Mouse (Mus musculus) CH12.LX (cell line): ENCODE data around the gene Cnpy1. TPM values are rescaled to one million over a fixed set of nuclear protein-coding genes. Genes with fewer than 3 reads are reported as not detected.

ENCODE experiments used
- DNase-seq: peaks from one replicate; pipeline ENCODE4 v3.0.0-alpha.2; 2013; ENCODE audit errors: extremely low read depth
- H3K27ac ChIP-seq: 2 replicates; pipeline ENCODE4 v1.5.1; 2012; ENCODE audit warnings: low read depth, mild to moderate bottlenecking, control low read depth, moderate library complexity; ENCODE audit not compliant: insufficient read depth
- H3K27me3 ChIP-seq: replicated peaks from 2 replicates; pipeline ENCODE3; 2012; ENCODE audit warnings: inconsistent platforms
- H3K36me3 ChIP-seq, 2 experiments: replicated peaks in 1 of 2; 2 replicates each; pipeline versions ENCODE3 to v1.6.1; 2012; ENCODE audit warnings: inconsistent platforms in 1 of 2, low read length in 1 of 2, mild to moderate bottlenecking in 1 of 2, mixed read lengths in 1 of 2, moderate library complexity in 1 of 2; ENCODE audit not compliant: control insufficient read depth in 1 of 2, insufficient read depth in 1 of 2
- H3K4me1 ChIP-seq, 2 experiments: 2 replicates each; pipeline ENCODE4 v1.6.1; 2012; ENCODE audit warnings: inconsistent platforms in 1 of 2, moderate library complexity in 1 of 2; ENCODE audit not compliant: insufficient read depth in 2 of 2, control insufficient read depth in 1 of 2
- H3K4me2 ChIP-seq: 2 replicates; pipeline ENCODE4 v1.6.1; 2012; ENCODE audit warnings: low read depth, mild to moderate bottlenecking, control low read depth; ENCODE audit not compliant: poor library complexity, insufficient read depth, severe bottlenecking
- H3K4me3 ChIP-seq, 3 experiments: fragments of 150-350 bp in 1 of 3; sonication (generic) in 1 of 3; replicated peaks in 1 of 3; 2 replicates each; pipeline versions ENCODE3 to v1.5.1; 2011 to 2012; ENCODE audit warnings: low read depth in 2 of 3, low read length in 2 of 3, mild to moderate bottlenecking in 2 of 3, moderate library complexity in 2 of 3, control low read depth in 1 of 3, improper control_type of control experiment in 1 of 3, inconsistent platforms in 1 of 3, mixed read lengths in 1 of 3; ENCODE audit not compliant: poor library complexity in 1 of 3
- H3K79me2 ChIP-seq: replicated peaks from 2 replicates; pipeline ENCODE4 v1.6.1; 2012; ENCODE audit warnings: mild to moderate bottlenecking, moderate library complexity; ENCODE audit not compliant: control insufficient read depth, poor library complexity, insufficient read depth, severe bottlenecking; ENCODE audit errors: extremely low read depth
- H3K9ac ChIP-seq: 2 replicates; pipeline ENCODE4 v1.6.1; 2012; ENCODE audit warnings: low read depth, mild to moderate bottlenecking, control low read depth, moderate library complexity; ENCODE audit not compliant: insufficient read depth
- H3K9me3 ChIP-seq: replicated peaks from 2 replicates; pipeline ENCODE3; 2012; ENCODE audit warnings: low read length, inconsistent platforms, mixed read lengths
- BHLHE40 ChIP-seq: IDR thresholded peaks from 2 replicates; pipeline ENCODE4 v1.6.1; 2011; ENCODE audit warnings: mild to moderate bottlenecking, low read depth, low read length, improper control_type of control experiment
- CHD2 ChIP-seq: IDR thresholded peaks from 2 replicates; pipeline ENCODE4 v1.6.1; 2011; ENCODE audit warnings: low read length, improper control_type of control experiment
- ELF1 ChIP-seq: IDR thresholded peaks from 2 replicates; pipeline ENCODE4 v1.6.1; 2014; ENCODE audit warnings: low read depth, mild to moderate bottlenecking, inconsistent platforms, low read length, improper control_type of control experiment
- EP300 ChIP-seq: IDR thresholded peaks from 2 replicates; pipeline ENCODE4 v1.6.1; 2011; ENCODE audit warnings: low read length, improper control_type of control experiment
- ETS1 ChIP-seq: conservative IDR thresholded peaks from 2 replicates; pipeline ENCODE4 v1.6.1; 2012; ENCODE audit warnings: low read depth, mild to moderate bottlenecking, inconsistent platforms, low read length, improper control_type of control experiment, moderate library complexity
- HCFC1 ChIP-seq: IDR thresholded peaks from 2 replicates; pipeline ENCODE4 v1.6.1; 2012; ENCODE audit warnings: low read depth, mild to moderate bottlenecking, inconsistent platforms, low read length, improper control_type of control experiment
- IRF4 ChIP-seq: IDR thresholded peaks from 2 replicates; pipeline ENCODE4 v1.6.1; 2014; ENCODE audit warnings: low read depth, mild to moderate bottlenecking, inconsistent platforms, low read length, improper control_type of control experiment
- JUND ChIP-seq: conservative IDR thresholded peaks from 2 replicates; pipeline ENCODE4 v1.6.1; 2011; ENCODE audit warnings: low read depth, low read length, improper control_type of control experiment
- MAZ ChIP-seq: IDR thresholded peaks from 2 replicates; pipeline ENCODE4 v1.6.1; 2012; ENCODE audit warnings: low read depth, mild to moderate bottlenecking, inconsistent platforms, low read length, improper control_type of control experiment, moderate library complexity
- MYC ChIP-seq: IDR thresholded peaks from 2 replicates; pipeline ENCODE4 v1.6.1; 2011; ENCODE audit warnings: low read depth, mild to moderate bottlenecking, improper control_type of control experiment, low read length
- NELFE ChIP-seq: IDR thresholded peaks from 2 replicates; pipeline ENCODE4 v1.6.1; 2011; ENCODE audit warnings: low read depth, low read length, improper control_type of control experiment
- NRF1 ChIP-seq: IDR thresholded peaks from 2 replicates; pipeline ENCODE4 v1.6.1; 2014; ENCODE audit warnings: low read depth, mild to moderate bottlenecking, inconsistent platforms, low read length, improper control_type of control experiment, moderate library complexity
- PAX5 ChIP-seq: IDR thresholded peaks from 2 replicates; pipeline ENCODE4 v1.6.1; 2012; ENCODE audit warnings: low read length, inconsistent platforms, mixed read lengths
- POLR2A ChIP-seq: IDR thresholded peaks from 2 replicates; pipeline ENCODE4 v1.6.1; 2011; ENCODE audit warnings: low read depth, mild to moderate bottlenecking, improper control_type of control experiment, low read length
- POLR2AphosphoS2 ChIP-seq: IDR thresholded peaks from 2 replicates; pipeline ENCODE4 v1.6.1; 2011; ENCODE audit warnings: low read depth, low read length, improper control_type of control experiment
- TBP ChIP-seq: conservative IDR thresholded peaks from 2 replicates; pipeline ENCODE4 v1.6.1; 2011; ENCODE audit warnings: low read depth, low read length, improper control_type of control experiment
- USF1 ChIP-seq: IDR thresholded peaks from 2 replicates; pipeline ENCODE4 v1.6.1; 2014; ENCODE audit warnings: low read depth, mild to moderate bottlenecking, inconsistent platforms, low read length, improper control_type of control experiment
- ZC3H11A ChIP-seq: IDR thresholded peaks from 2 replicates; pipeline ENCODE4 v1.6.1; 2012; ENCODE audit warnings: low read depth, mild to moderate bottlenecking, inconsistent platforms, low read length, improper control_type of control experiment
- ZKSCAN1 ChIP-seq: IDR thresholded peaks from 2 replicates; pipeline ENCODE4 v1.6.1; 2012; ENCODE audit warnings: low read depth, inconsistent platforms, low read length, improper control_type of control experiment, borderline replicate concordance
- ZMIZ1 ChIP-seq: IDR thresholded peaks from 2 replicates; pipeline ENCODE4 v1.6.1; 2012; ENCODE audit warnings: low read depth, mild to moderate bottlenecking, inconsistent platforms, low read length, improper control_type of control experiment
- ZNF384 ChIP-seq: IDR thresholded peaks from 2 replicates; pipeline ENCODE4 v1.6.1; 2012; ENCODE audit warnings: low read depth, low read length, improper control_type of control experiment, inconsistent platforms
- dilution Hi-C: fragments of 300-500 bp; cut with MboI; formaldehyde crosslinking; loops from 2 replicates; pipeline ENCODE4 v1.14.3; 2020; ENCODE audit warnings: low sequenced_read_pairs; ENCODE audit not compliant: extremely low pct_unique_long_range_greater_than_20kb, extremely low pct_ligation_motif_present
- in situ Hi-C: fragments of 300-500 bp; cut with MboI; formaldehyde crosslinking; loops from 3 replicates; pipeline ENCODE4 v1.14.3; 2019; ENCODE audit warnings: low sequenced_read_pairs, low pct_ligation_motif_present, low pct_unique_long_range_greater_than_20kb, mixed read lengths
- polyA plus RNA-seq: library from polyadenylated mRNA; unstranded; fragments of >175 nt; gene quantifications from 2 replicates; pipeline ENCODE4 v1.2.1, GENCODE M21; 2012; ENCODE audit warnings: low read depth; ENCODE audit not compliant: insufficient read length
- total RNA-seq, 2 experiments: library from RNA; depleted of rRNA; stranded (reverse); fragments of 300-350 nt in 1 of 2; fragments of >200 nt in 1 of 2; gene quantifications; 2 replicates each; pipeline ENCODE4 v1.2.3; 2012 to 2014

Cnpy1 gene
- total and polyA plus RNA-seq, 3 experiments, result 0.11 to 0.26 TPM; not detected in 1

- H3K27me3 ChIP-seq, result peaks cover 2% of the 10 kb centered on the region
These were observed 485 bp downstream of the Cnpy1 start for GRCm38 (mm10) chr5:28245121-28245520.

GRCm38 (mm10) chr5:28243501-28244177 lies 2.0 kb downstream of the Cnpy1 start:
- no peak for DNase-seq
- peaks cover 2% of the 10 kb centered on the region for H3K27me3 ChIP-seq
- in situ Hi-C loops, result no loop called here

More at GRCm38 (mm10) chr5:28245121-28245520, 485 bp downstream of the Cnpy1 start:
- H3K36me3 ChIP-seq, result no peaks in the 10 kb centered on the region
- no peak overlapping the region for H3K4me3 ChIP-seq
- H3K79me2 ChIP-seq, result no peaks in the 10 kb centered on the region
- no peak for DNase-seq
- H3K9ac ChIP-seq, result no peak overlapping the region
- dilution Hi-C loops, result no loop called here
- in situ Hi-C loops, result no loop called here
- no peak for TF ChIP-seq USF1
- no peak for TF ChIP-seq MAZ
- no peak for TF ChIP-seq CHD2
- no peak for TF ChIP-seq EP300
- no peak for TF ChIP-seq JUND
- TF ChIP-seq POLR2AphosphoS2, result no peak
- no peak for TF ChIP-seq NRF1
- no peak for TF ChIP-seq IRF4
- no peak for TF ChIP-seq ELF1
- TF ChIP-seq TBP, result no peak
- no peak for TF ChIP-seq ZNF384
- no peak for TF ChIP-seq ZKSCAN1
- TF ChIP-seq ZMIZ1, result no peak
- TF ChIP-seq BHLHE40, result no peak
- TF ChIP-seq NELFE, result no peak
- no peak for TF ChIP-seq HCFC1
- no peak for TF ChIP-seq ZC3H11A
- no peak for TF ChIP-seq ETS1
- TF ChIP-seq POLR2A, result no peak
- H3K4me2 ChIP-seq, result no peak overlapping the region
- H3K4me1 ChIP-seq, result no peaks in the 10 kb centered on the region
- no peaks in the 10 kb centered on the region for H3K9me3 ChIP-seq
- no peak overlapping the region for H3K27ac ChIP-seq

More at GRCm38 (mm10) chr5:28243501-28244177, 2.0 kb downstream of the Cnpy1 start:
- no peaks in the 10 kb centered on the region for H3K4me1 ChIP-seq
- H3K4me3 ChIP-seq, result no peak overlapping the region
- H3K79me2 ChIP-seq, result no peaks in the 10 kb centered on the region
- H3K9ac ChIP-seq, result no peak overlapping the region
- no peak overlapping the region for H3K27ac ChIP-seq
- dilution Hi-C loops, result no loop called here
- no peaks in the 10 kb centered on the region for H3K9me3 ChIP-seq
- no peak overlapping the region for H3K4me2 ChIP-seq
- TF ChIP-seq IRF4, result no peak
- TF ChIP-seq MYC, result no peak
- no peak for TF ChIP-seq MAZ
- TF ChIP-seq NRF1, result no peak
- TF ChIP-seq PAX5, result no peak
- no peaks in the 10 kb centered on the region for H3K36me3 ChIP-seq
